Mouse (Mus musculus): ENCODE data around the gene Car10.
"Not testable (repeated sequence)": the region's sequence is repeated elsewhere in the genome, so short reads cannot be mapped to it uniquely, and the experiment has no call there.

Gene Car10

GRCm38 (mm10) chr11:93173533-93174308, 75.9 kb downstream of the Car10 start:
- DNase-seq = no peak

- no peak for DNase-seq
These were observed 87.6 kb downstream of the Car10 start for GRCm38 (mm10) chr11:93185477-93185876.

GRCm38 (mm10) chr11:93186163-93186562, 88.3 kb downstream of the Car10 start:
- DNase-seq = no peak

GRCm38 (mm10) chr11:93188621-93189020, 90.8 kb downstream of the Car10 start:
- DNase-seq = no peak

- DNase-seq = no peak
These were observed 102.2 kb downstream of the Car10 start for GRCm38 (mm10) chr11:93200046-93200445.

- no peak for DNase-seq
These were observed 119.6 kb downstream of the Car10 start for GRCm38 (mm10) chr11:93217457-93217856.

- no peak for DNase-seq
These were observed 132.2 kb downstream of the Car10 start for GRCm38 (mm10) chr11:93230057-93230456.

GRCm38 (mm10) chr11:93249771-93250265, 152.0 kb downstream of the Car10 start:
- DNase-seq = peak; percentile 45

GRCm38 (mm10) chr11:93251766-93252165, 153.9 kb downstream of the Car10 start:
- DNase-seq = no peak

- no peak for DNase-seq
These were observed 166.2 kb downstream of the Car10 start for GRCm38 (mm10) chr11:93263979-93264378.

GRCm38 (mm10) chr11:93272016-93272415, 174.2 kb downstream of the Car10 start:
- DNase-seq = peak; percentile 30

- DNase-seq = no peak
These were observed 176.1 kb downstream of the Car10 start for GRCm38 (mm10) chr11:93273906-93274305.

GRCm38 (mm10) chr11:93293661-93294060, 195.8 kb downstream of the Car10 start:
- no peak for DNase-seq

GRCm38 (mm10) chr11:93309981-93310380, 212.2 kb downstream of the Car10 start:
- no peak for DNase-seq

GRCm38 (mm10) chr11:93337756-93338155, 239.9 kb downstream of the Car10 start:
- DNase-seq = peak; percentile 62

- DNase-seq = no peak
These were observed 246.1 kb downstream of the Car10 start for GRCm38 (mm10) chr11:93343961-93344360.

- DNase-seq = no peak
These were observed 247.0 kb downstream of the Car10 start for GRCm38 (mm10) chr11:93344869-93345268.

GRCm38 (mm10) chr11:93361576-93361975, 263.7 kb downstream of the Car10 start:
- DNase-seq = peak; percentile 53

- no peak for DNase-seq
These were observed 266.3 kb downstream of the Car10 start for GRCm38 (mm10) chr11:93364171-93364570.

GRCm38 (mm10) chr11:93367244-93367643, 269.4 kb downstream of the Car10 start:
- DNase-seq = no peak

- DNase-seq = no peak
These were observed 269.9 kb downstream of the Car10 start for GRCm38 (mm10) chr11:93367740-93368139.

- no peak for DNase-seq
These were observed 276.0 kb downstream of the Car10 start for GRCm38 (mm10) chr11:93373697-93374354.

- no peak for DNase-seq
These were observed 293.3 kb downstream of the Car10 start for GRCm38 (mm10) chr11:93391159-93391558.

GRCm38 (mm10) chr11:93393371-93393770, 295.5 kb downstream of the Car10 start:
- not testable (repeated sequence) for DNase-seq

All from retina, postnatal 1 day (tissue).